Mouse (Mus musculus) large intestine, adult 2 months (tissue): ENCODE data around the gene Dolpp1. TPM values are rescaled to one million over a fixed set of nuclear protein-coding genes. Genes with fewer than 3 reads are reported as not detected.

ENCODE experiments used
- DNase-seq: peaks from one replicate; pipeline ENCODE4 v3.0.0-alpha.2; 2012; ENCODE audit warnings: low read depth, low spot score
- WGBS: fragments of 180-500 bp; shearing (Covaris S2); methylation state at CpG from one replicate; pipeline ENCODE4 v1.1.7; 2018; 5-methylcytosine and 5-hydroxymethylcytosine counted together
- polyA plus RNA-seq: library from polyadenylated mRNA; depleted of rRNA; stranded (reverse); fragments of >200 nt; gene quantifications from 2 replicates; pipeline ENCODE4 v1.2.3, GENCODE M21; 2012

The Dolpp1 gene
- polyA plus RNA-seq, 1 experiment = 129 TPM

- no peak for DNase-seq
- WGBS = 95% methylated on average over 5 of the region's 5 CpGs
Observed at GRCm38 (mm10) chr2:30372726-30373125, 19.3 kb upstream of the Dolpp1 start.

DNA sequence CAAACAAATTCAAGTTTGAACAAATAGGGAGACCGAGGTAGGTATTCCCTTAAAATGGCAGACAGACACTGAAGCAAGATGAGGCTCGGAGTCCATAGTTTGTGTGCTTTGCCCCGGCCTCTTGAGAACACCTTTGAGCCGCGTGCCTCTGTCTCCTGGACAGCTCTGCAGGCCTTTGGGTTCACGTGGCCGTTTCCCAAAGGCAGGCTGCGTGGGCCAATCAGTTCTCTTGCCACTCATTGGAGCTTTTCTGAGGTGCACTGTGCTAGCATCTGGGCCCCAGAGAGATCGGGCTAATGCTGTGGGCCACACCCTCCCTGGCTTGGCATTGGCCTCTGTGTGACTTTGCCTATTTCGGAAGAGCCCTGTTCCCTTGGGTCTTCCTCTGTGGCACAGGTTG lies 16.2 kb upstream of the Dolpp1 start:
- 93% methylated on average over 10 of the region's 10 CpGs for WGBS
- DNase-seq = no peak

GRCm38 (mm10) chr2:30377721-30378120 lies 14.3 kb upstream of the Dolpp1 start:
- no peak for DNase-seq
- 63% methylated on average over 5 of the region's 5 CpGs for WGBS

GRCm38 (mm10) chr2:30379307-30379706 lies 12.7 kb upstream of the Dolpp1 start:
- 80% methylated on average over 7 of the region's 7 CpGs for WGBS
- no peak for DNase-seq

DNA sequence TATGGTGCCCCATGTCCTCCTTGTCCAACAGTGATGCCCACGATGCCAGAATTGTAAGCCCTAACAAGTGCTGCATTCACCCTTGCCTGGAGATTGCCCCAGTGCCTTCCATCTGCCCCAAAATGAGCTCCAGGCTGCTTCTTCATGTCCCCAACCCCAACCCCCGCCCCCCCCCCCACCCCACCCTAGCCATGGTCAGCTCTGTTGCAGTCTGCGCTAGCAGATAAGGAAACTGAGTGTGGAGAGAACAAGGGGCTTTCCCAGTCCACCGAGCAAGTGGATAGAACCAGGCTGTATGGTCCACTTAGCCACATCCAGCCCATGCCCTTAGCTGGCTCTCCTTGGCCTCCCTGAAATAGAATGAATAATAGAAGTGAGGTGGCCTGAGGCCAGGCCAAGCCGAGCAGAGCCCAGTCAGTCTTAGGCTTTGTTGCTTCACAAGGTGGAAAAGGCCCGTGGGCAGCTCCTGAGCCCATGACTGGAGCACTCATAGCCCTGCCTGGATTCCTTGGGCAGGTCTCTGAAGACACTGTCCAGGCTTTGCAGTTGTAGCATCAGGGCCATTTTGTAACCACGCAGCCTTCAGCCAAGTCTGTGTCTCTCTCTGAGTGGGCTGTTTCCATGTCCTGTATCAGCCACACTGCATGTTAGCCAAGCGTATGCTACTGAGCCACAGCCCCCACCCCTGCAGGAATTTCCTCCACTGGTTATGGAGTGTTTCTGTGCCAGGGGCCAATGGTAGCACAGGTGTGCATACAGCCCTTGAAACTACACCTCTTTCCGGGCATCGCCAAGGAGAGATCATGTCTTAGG lies 11.3 kb upstream of the Dolpp1 start:
- 68% methylated on average over 10 of the region's 10 CpGs for WGBS
- no peak for DNase-seq

- DNase-seq = no peak
- WGBS = 39% methylated on average over 4 of the region's 4 CpGs
Observed at GRCm38 (mm10) chr2:30381377-30381725, 10.7 kb upstream of the Dolpp1 start.

- DNase-seq = no peak
- WGBS = 70% methylated on average over 5 of the region's 5 CpGs
Observed at GRCm38 (mm10) chr2:30384814-30385213, 7.2 kb upstream of the Dolpp1 start.

DNA sequence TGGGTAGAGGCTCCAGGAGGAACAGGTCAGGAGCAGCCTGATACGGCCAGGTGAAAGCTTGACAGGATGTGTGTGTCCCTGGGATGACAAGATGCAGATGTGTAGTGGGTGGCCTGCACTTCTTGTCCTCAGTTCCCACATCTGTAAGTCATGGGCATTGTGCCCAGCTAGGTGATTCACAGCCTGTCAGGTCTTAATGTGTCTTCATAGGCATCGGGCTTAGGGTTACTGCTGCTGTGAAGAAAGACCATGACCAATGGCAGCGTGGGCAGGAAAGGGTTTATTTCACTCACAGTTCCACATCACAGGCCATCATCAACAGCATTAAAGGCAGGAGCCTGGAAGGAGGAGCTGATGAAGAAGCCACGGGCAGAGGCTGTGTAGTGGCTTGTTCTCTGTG lies 6.5 kb upstream of the Dolpp1 start:
- 82% methylated on average over 4 of the region's 4 CpGs for WGBS

DNA sequence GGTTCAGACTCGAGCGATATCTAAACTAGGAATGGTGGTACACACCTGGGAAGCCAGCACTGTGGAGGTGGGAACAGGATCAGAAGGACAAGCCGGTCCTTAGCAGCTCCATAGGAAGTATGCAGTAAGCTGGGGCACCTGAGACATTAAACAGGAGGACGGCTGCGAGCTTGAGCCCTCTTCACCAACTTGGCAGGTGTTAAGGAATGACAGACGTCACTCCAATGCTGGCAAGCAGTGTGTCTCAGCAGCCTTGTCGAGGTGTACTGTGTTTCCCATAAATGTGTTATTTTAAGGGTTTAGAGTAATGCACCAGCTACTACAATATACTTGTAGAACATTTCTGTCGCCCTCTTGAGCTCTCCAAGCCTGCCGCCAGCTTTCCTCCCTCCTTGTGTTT lies 5.1 kb upstream of the Dolpp1 start:
- 85% methylated on average over 9 of the region's 9 CpGs for WGBS
- no peak for DNase-seq

More for the DNA sequence above, 6.5 kb upstream of the Dolpp1 start:
- no peak for DNase-seq

- 89% methylated on average over 2 of the region's 2 CpGs for WGBS
- DNase-seq = no peak
Observed at GRCm38 (mm10) chr2:30389000-30389399, 3.1 kb upstream of the Dolpp1 start.

GRCm38 (mm10) chr2:30392577-30393369 lies 719 bp downstream of the Dolpp1 start:
- DNase-seq = peak; percentile 57
- under 1% methylated on average over 54 of the region's 54 CpGs for WGBS

GRCm38 (mm10) chr2:30393370-30393656 lies 1.3 kb downstream of the Dolpp1 start:
- WGBS = 8% methylated on average over 1 of the region's 1 CpGs
- DNase-seq = peak; percentile 56

GRCm38 (mm10) chr2:30395757-30396156 lies 3.7 kb downstream of the Dolpp1 start:
- no peak for DNase-seq
- WGBS = 64% methylated on average over 7 of the region's 7 CpGs

- no peak for DNase-seq
- 43% methylated on average over 7 of the region's 7 CpGs for WGBS
Observed at GRCm38 (mm10) chr2:30396246-30396645, 4.2 kb downstream of the Dolpp1 start.

DNA sequence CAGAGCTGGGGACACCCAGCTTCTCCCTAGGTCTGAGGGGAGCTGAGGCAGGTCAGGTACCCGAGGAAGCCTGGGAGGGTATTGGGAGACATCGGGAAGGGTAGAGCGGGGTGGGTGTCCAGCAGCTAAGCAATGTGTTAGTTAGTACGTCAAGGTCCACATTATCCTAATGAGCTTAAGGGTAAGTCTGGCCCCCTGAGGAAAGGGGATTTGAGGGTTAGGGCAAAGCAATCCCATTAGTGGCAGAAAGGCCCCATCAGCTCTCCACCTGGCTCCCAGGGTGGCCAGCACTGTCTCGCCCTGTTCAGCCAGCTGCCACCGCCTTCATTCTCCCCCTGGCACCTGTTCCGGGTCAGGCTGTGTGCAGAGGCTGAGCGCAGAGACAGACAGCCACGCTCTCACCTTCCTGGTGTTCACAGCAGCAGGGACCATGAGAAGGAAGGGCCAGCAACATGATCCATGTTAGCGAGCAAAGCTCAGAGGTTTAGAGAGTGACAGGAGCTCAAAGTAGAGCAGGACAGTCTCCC lies 6.0 kb downstream of the Dolpp1 start:
- no peak for DNase-seq
- WGBS = 88% methylated on average over 10 of the region's 10 CpGs

DNA sequence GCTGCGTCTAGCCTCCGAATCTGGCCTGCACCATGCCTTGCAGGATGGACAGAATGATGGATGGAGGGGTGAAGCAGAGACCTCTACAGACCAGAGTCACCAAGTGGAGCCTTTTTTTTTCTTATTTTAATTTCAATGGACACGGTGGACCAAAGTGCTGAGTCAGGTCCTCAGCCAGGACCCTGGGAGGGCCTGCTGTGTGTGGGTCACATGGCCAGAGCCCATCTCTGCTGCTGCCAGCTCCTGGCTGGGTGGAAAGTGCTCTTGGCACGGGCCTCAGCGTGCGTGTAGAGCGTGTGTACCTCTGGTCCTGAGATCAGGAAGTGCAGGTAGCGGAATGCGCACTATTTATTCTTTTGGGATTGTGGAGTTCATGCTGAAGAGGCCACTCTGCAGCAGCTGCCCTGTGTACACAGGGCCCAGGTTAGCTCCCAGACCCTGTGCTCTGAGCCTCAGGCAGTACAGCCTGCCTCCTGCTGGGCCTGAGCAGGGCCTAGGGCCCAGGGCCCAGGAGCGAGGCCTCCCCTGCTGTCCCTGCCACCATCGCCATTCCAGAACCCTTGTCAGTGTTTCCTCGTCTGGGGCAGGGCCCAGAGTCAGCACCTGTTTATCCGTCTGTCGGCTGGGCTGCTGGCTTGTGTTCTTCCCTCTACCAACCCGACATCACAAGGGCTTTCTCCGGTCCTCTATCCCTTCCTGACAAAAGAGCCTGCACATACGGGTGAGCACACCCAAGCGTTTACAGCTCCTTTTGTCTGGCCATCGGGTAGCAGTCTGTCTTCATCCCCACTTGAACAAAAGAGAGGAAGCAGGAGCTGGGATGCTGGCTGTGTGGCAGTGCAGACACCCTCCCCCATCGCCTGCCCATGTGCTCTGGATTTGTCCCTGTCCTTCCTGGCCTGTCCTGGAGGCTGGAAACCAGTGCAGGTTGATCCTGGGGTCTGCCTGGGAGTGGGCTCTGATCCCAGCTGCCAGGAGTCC lies 7.4 kb downstream of the Dolpp1 start:
- no peak for DNase-seq
- WGBS = 70% methylated on average over 20 of the region's 20 CpGs

DNA sequence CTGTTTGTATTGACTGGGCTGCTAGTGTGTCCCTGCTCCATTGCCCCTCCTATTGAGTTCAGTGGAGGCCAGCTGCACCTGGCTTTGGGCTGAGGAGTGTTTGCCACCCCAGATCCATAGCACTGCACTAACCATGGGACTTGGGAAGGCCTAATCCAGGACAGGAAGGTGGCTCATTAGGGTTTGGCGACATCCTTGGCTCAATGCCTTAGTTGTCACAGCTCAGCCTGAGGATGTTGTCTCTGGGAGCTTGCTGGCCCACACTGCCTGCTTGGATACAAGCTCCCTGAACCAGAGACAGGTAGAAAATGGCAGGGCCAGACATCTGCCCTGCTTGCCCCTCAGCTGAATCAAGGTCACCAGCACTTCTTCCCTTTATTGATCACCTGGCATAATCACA lies 9.5 kb downstream of the Dolpp1 start:
- no peak for DNase-seq
- 72% methylated on average over 1 of the region's 1 CpGs for WGBS

DNA sequence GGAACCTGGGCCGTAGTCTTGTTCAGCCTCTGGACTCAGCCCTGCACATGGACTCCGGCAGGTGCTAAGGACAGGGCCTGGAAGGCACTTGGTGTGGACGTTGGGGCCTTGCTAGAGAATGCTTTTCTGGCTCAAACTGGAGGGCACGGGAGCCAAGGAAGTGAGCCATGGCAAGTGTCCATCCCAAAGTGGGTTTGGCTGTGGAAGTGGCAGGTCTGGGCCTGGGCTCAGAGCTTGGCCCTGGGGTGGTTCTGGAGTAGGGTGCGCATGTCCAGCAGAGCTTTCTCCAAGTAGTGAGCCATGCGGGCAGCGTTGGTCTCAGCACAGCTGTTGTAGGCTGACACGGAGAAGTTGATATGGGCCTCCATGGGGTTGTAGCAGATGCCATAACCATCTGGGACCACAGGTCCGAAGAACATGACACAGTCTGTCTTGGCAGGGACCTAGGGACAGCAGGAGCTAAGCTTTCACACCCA lies 10.3 kb downstream of the Dolpp1 start:
- no peak for DNase-seq

GRCm38 (mm10) chr2:30402843-30403242 lies 10.8 kb downstream of the Dolpp1 start:
- no peak for DNase-seq
- WGBS = 49% methylated on average over 2 of the region's 2 CpGs

More for the DNA sequence above, 10.3 kb downstream of the Dolpp1 start:
- WGBS = 89% methylated on average over 9 of the region's 9 CpGs

GRCm38 (mm10) chr2:30403870-30404269 lies 11.8 kb downstream of the Dolpp1 start:
- WGBS = 85% methylated on average over 1 of the region's 1 CpGs
- DNase-seq = no peak
